Mouse (Mus musculus) ovary, postnatal 14 days (tissue): ENCODE data around the gene Gas2l3.

Experiments used
- DNase-seq: peaks from one replicate; pipeline ENCODE4 v3.0.0; 2022; ENCODE audit warnings: low spot score

Gas2l3 gene

GRCm38 (mm10) chr10:89395321-89395720, 48.4 kb downstream of the Gas2l3 start:
- DNase-seq: no peak

- no peak for DNase-seq
Observed at GRCm38 (mm10) chr10:89392687-89393086, 51.1 kb downstream of the Gas2l3 start.

GRCm38 (mm10) chr10:89391571-89392163, 52.1 kb downstream of the Gas2l3 start:
- no peak for DNase-seq

GRCm38 (mm10) chr10:89386461-89386860, 57.3 kb downstream of the Gas2l3 start:
- DNase-seq: no peak

- peak; percentile 67 for DNase-seq
Observed at GRCm38 (mm10) chr10:89383462-89383861, 60.3 kb downstream of the Gas2l3 start.

GRCm38 (mm10) chr10:89377750-89378149, 66.0 kb downstream of the Gas2l3 start:
- DNase-seq: no peak

GRCm38 (mm10) chr10:89370051-89370450, 73.7 kb downstream of the Gas2l3 start:
- no peak for DNase-seq

- no peak for DNase-seq
Observed at GRCm38 (mm10) chr10:89358933-89359332, 84.8 kb downstream of the Gas2l3 start.
